Mouse (Mus musculus) limb, embryonic 10.5 days (tissue): ENCODE measurements around the gene Poc1b. TPM values are rescaled to one million over a fixed set of nuclear protein-coding genes. Genes with fewer than 3 reads are reported as not detected.

Source experiments
- DNase-seq: peaks from one replicate; pipeline ENCODE4 v3.0.0-alpha.2; 2017; ENCODE audit warnings: low spot score
- H3K27ac ChIP-seq: fragments of 300-500 bp; sonication (generic); 2 replicates; pipeline ENCODE4 v1.5.1; 2016; ENCODE audit warnings: mild to moderate bottlenecking
- H3K27me3 ChIP-seq: fragments of 300-500 bp; sonication (generic); 2 replicates; pipeline ENCODE4 v1.6.1; 2016; ENCODE audit warnings: low read depth, mild to moderate bottlenecking; ENCODE audit not compliant: poor library complexity, severe bottlenecking
- H3K36me3 ChIP-seq: fragments of 300-500 bp; sonication (generic); 2 replicates; pipeline ENCODE4 v1.6.1; 2016; ENCODE audit warnings: mild to moderate bottlenecking, moderate library complexity
- H3K4me1 ChIP-seq: fragments of 300-500 bp; sonication (generic); 2 replicates; pipeline ENCODE4 v1.6.1; 2016
- H3K4me3 ChIP-seq: fragments of 300-500 bp; sonication (generic); 2 replicates; pipeline ENCODE4 v1.5.1; 2016; ENCODE audit warnings: mild to moderate bottlenecking, moderate library complexity
- H3K9me3 ChIP-seq: fragments of 300-500 bp; sonication (generic); replicated peaks from 2 replicates; pipeline ENCODE4 v1.6.1; 2016; ENCODE audit warnings: mild to moderate bottlenecking
- WGBS: fragments of 180-500 bp; shearing (Covaris S2); methylation state at CpG from one replicate; pipeline ENCODE4 v1.1.7; 2016; 5-methylcytosine and 5-hydroxymethylcytosine counted together
- polyA plus RNA-seq: library from polyadenylated mRNA; unstranded; fragments of >200 nt; fragmentation: Nextera tagmentation; extraction: Ambion mirVana; gene quantifications from 2 replicates; pipeline ENCODE4 v1.2.1, GENCODE M21; 2016

Gene Poc1b
- polyA plus RNA-seq, 1 experiment from 2014 or later: 39.9 TPM

- WGBS: 80% methylated on average over 2 of the region's 2 CpGs
- Histone ChIP-seq H3K27ac (no peak overlapping the region), H3K36me3 (no peaks in the 10 kb centered on the region), H3K4me3 (no peak overlapping the region), H3K9me3 (no peaks in the 10 kb centered on the region), H3K27me3 (no peaks in the 10 kb centered on the region), H3K4me1 (peaks cover 8% of the 10 kb centered on the region)
- no peak for DNase-seq
Observed at GRCm38 (mm10) chr10:99093364-99093763, 13.5 kb upstream of the Poc1b start.

- WGBS: 86% methylated on average over 2 of the region's 2 CpGs
- no peaks in the 10 kb centered on the region for H3K36me3 ChIP-seq
- no peaks in the 10 kb centered on the region for H3K9me3 ChIP-seq
- H3K27me3 ChIP-seq: no peaks in the 10 kb centered on the region
- H3K4me1 ChIP-seq: peaks cover 8% of the 10 kb centered on the region
- no peak overlapping the region for H3K27ac ChIP-seq
- no peak overlapping the region for H3K4me3 ChIP-seq
- DNase-seq: no peak
Observed at GRCm38 (mm10) chr10:99095114-99095513, 11.7 kb upstream of the Poc1b start.

GRCm38 (mm10) chr10:99097374-99097773 is 9.5 kb upstream of the Poc1b start:
- H3K9me3 ChIP-seq: no peaks in the 10 kb centered on the region
- peak; percentile 43 for DNase-seq
- H3K36me3 ChIP-seq: no peaks in the 10 kb centered on the region
- no peak overlapping the region for H3K4me3 ChIP-seq
- 78% methylated on average over 10 of the region's 10 CpGs for WGBS
- no peak overlapping the region for H3K27ac ChIP-seq
- peaks cover 8% of the 10 kb centered on the region for H3K4me1 ChIP-seq
- no peaks in the 10 kb centered on the region for H3K27me3 ChIP-seq

- H3K4me1 ChIP-seq: peaks cover 16% of the 10 kb centered on the region
- H3K4me3 ChIP-seq: peak overlapping the region; percentile 98; the same call in 1 of the 2 replicates
- H3K27ac ChIP-seq: no peak overlapping the region
- peaks cover 29% of the 10 kb centered on the region for H3K36me3 ChIP-seq
- no peak for DNase-seq
- H3K9me3 ChIP-seq: no peaks in the 10 kb centered on the region
- WGBS: 88% methylated on average over 3 of the region's 3 CpGs
- no peaks in the 10 kb centered on the region for H3K27me3 ChIP-seq
Observed at GRCm38 (mm10) chr10:99105522-99105921, 1.3 kb upstream of the Poc1b start.

GRCm38 (mm10) chr10:99106311-99106702 is 529 bp upstream of the Poc1b start:
- H3K27ac ChIP-seq: peak overlapping the region; percentile 98

GRCm38 (mm10) chr10:99107964-99108363 is 1.1 kb downstream of the Poc1b start, which contains the start of gene Galnt4:
TSS of gene Galnt4 (plus strand) at chr10:99108159.
- under 1% methylated on average over 22 of the region's 22 CpGs for WGBS
- peaks cover 39% of the 10 kb centered on the region for H3K36me3 ChIP-seq

More at GRCm38 (mm10) chr10:99106311-99106702, 529 bp upstream of the Poc1b start:
- Histone ChIP-seq H3K27me3 (no peaks in the 10 kb centered on the region), H3K4me1 (peaks cover 21% of the 10 kb centered on the region), H3K36me3 (peaks cover 37% of the 10 kb centered on the region), H3K9me3 (no peaks in the 10 kb centered on the region), H3K4me3 (peak overlapping the region; percentile 98)
- DNase-seq: no peak
- 43% methylated on average over 8 of the region's 8 CpGs for WGBS

GRCm38 (mm10) chr10:99108431-99108982 is 1.7 kb downstream of the Poc1b start:
- H3K27me3 ChIP-seq: no peaks in the 10 kb centered on the region
- no peak for DNase-seq
- WGBS: 44% methylated on average over 12 of the region's 12 CpGs

More at GRCm38 (mm10) chr10:99107964-99108363, 1.1 kb downstream of the Poc1b start, which contains the start of gene Galnt4:
- Histone ChIP-seq H3K27me3 (no peaks in the 10 kb centered on the region), H3K27ac (peak within 1 kb of the TSS; percentile 98), H3K4me3 (peak within 1 kb of the TSS; percentile 98), H3K4me1 (peaks cover 22% of the 10 kb centered on the region), H3K9me3 (no peaks in the 10 kb centered on the region)
- peak; percentile 82 for DNase-seq

GRCm38 (mm10) chr10:99113533-99113932 is 6.7 kb downstream of the Poc1b start:
- 48% methylated on average over 3 of the region's 3 CpGs for WGBS
- H3K27me3 ChIP-seq: no peaks in the 10 kb centered on the region

More at GRCm38 (mm10) chr10:99108431-99108982, 1.7 kb downstream of the Poc1b start:
- Histone ChIP-seq H3K4me3 (peak overlapping the region; percentile 98), H3K27ac (peak overlapping the region; percentile 98), H3K4me1 (peaks cover 26% of the 10 kb centered on the region), H3K9me3 (no peaks in the 10 kb centered on the region), H3K36me3 (peaks cover 36% of the 10 kb centered on the region)

GRCm38 (mm10) chr10:99114295-99114694 is 7.5 kb downstream of the Poc1b start:
- H3K4me1 ChIP-seq: peaks cover 63% of the 10 kb centered on the region
- DNase-seq: no peak
- peaks cover 22% of the 10 kb centered on the region for H3K36me3 ChIP-seq
- whole genome bisulfite sequencing: 80% methylated on average over 8 of the region's 8 CpGs
- H3K4me3 ChIP-seq: no peak overlapping the region
- no peaks in the 10 kb centered on the region for H3K9me3 ChIP-seq
- H3K27me3 ChIP-seq: no peaks in the 10 kb centered on the region
- no peak overlapping the region for H3K27ac ChIP-seq

More at GRCm38 (mm10) chr10:99113533-99113932, 6.7 kb downstream of the Poc1b start:
- Histone ChIP-seq H3K9me3 (no peaks in the 10 kb centered on the region), H3K27ac (no peak overlapping the region), H3K36me3 (peaks cover 28% of the 10 kb centered on the region), H3K4me3 (no peak overlapping the region), H3K4me1 (peaks cover 62% of the 10 kb centered on the region)
- no peak for DNase-seq

- Histone ChIP-seq H3K4me3 (peak overlapping the region; percentile 16; the same call in 1 of the 2 replicates), H3K27me3 (no peaks in the 10 kb centered on the region), H3K4me1 (peaks cover 70% of the 10 kb centered on the region), H3K9me3 (no peaks in the 10 kb centered on the region), H3K36me3 (peaks cover 8% of the 10 kb centered on the region), H3K27ac (peak overlapping the region; percentile 50)
- 26% methylated on average over 18 of the region's 18 CpGs for WGBS
- DNase-seq: peak; percentile 43
Observed at GRCm38 (mm10) chr10:99115471-99116236, 8.8 kb downstream of the Poc1b start.

GRCm38 (mm10) chr10:99116237-99116632 is 9.4 kb downstream of the Poc1b start:
- Histone ChIP-seq H3K27me3 (no peaks in the 10 kb centered on the region), H3K9me3 (no peaks in the 10 kb centered on the region), H3K4me3 (peak overlapping the region; percentile 16; the same call in 1 of the 2 replicates), H3K36me3 (peaks cover 2% of the 10 kb centered on the region), H3K27ac (peak overlapping the region; percentile 50), H3K4me1 (peaks cover 65% of the 10 kb centered on the region)
- 43% methylated on average over 8 of the region's 8 CpGs for WGBS
- no peak for DNase-seq

- Histone ChIP-seq H3K36me3 (no peaks in the 10 kb centered on the region), H3K4me3 (no peak overlapping the region), H3K27ac (peak overlapping the region; percentile 36; the same call in 1 of the 2 replicates), H3K27me3 (no peaks in the 10 kb centered on the region), H3K9me3 (no peaks in the 10 kb centered on the region), H3K4me1 (peaks cover 63% of the 10 kb centered on the region)
- no peak for DNase-seq
- 85% methylated on average over 16 of the region's 16 CpGs for WGBS
Observed at GRCm38 (mm10) chr10:99116650-99117615, 10.1 kb downstream of the Poc1b start.
